Mouse (Mus musculus) frontal cortex, postnatal 10 days (tissue): ENCODE measurements around the gene Cblc.
A peak's percentile ranks its signal among the peaks of the same experiment; 100 is the strongest.

ENCODE experiments used
- DNase-seq, 2 experiments: peaks; one replicate each; pipeline ENCODE4 v3.0.0; 2022; ENCODE audit warnings: low spot score in 2 of 2, mixed read lengths in 1 of 2

The Cblc gene

GRCm38 (mm10) chr7:19796697-19797588 is at the start of gene Cblc:
Gene Cblc, minus strand, starts transcription at chr7:19796809.
- peak in 1 of 2 experiments; percentile 50 for DNase-seq

GRCm38 (mm10) chr7:19844521-19845171 is 48.0 kb upstream of the Cblc start:
- DNase-seq: no peak

GRCm38 (mm10) chr7:19843561-19843960 is 47.0 kb upstream of the Cblc start:
- no peak for DNase-seq

- no peak for DNase-seq
Observed at GRCm38 (mm10) chr7:19842885-19843504, 46.4 kb upstream of the Cblc start.

GRCm38 (mm10) chr7:19841686-19842413 is 45.2 kb upstream of the Cblc start:
- no peak for DNase-seq

- no peak for DNase-seq
Observed at GRCm38 (mm10) chr7:19840936-19841335, 44.3 kb upstream of the Cblc start.

- DNase-seq: no peak
Observed at GRCm38 (mm10) chr7:19840371-19840770, 43.8 kb upstream of the Cblc start.

GRCm38 (mm10) chr7:19836843-19837242 is 40.2 kb upstream of the Cblc start:
- DNase-seq: no peak

GRCm38 (mm10) chr7:19834055-19834454 is 37.4 kb upstream of the Cblc start:
- no peak for DNase-seq

GRCm38 (mm10) chr7:19831837-19832236 is 35.2 kb upstream of the Cblc start:
- DNase-seq: no peak

GRCm38 (mm10) chr7:19830682-19831156 is 34.1 kb upstream of the Cblc start:
- DNase-seq: peak; percentile 28 to 37

GRCm38 (mm10) chr7:19829694-19830093 is 33.1 kb upstream of the Cblc start:
- DNase-seq: no peak

- DNase-seq: no peak
Observed at GRCm38 (mm10) chr7:19826756-19827155, 30.1 kb upstream of the Cblc start.

GRCm38 (mm10) chr7:19824182-19824973 is 27.8 kb upstream of the Cblc start:
- peak in 1 of 2 experiments; percentile 38 for DNase-seq

- DNase-seq: no peak
Observed at GRCm38 (mm10) chr7:19823256-19824181, 26.9 kb upstream of the Cblc start.

- no peak for DNase-seq
Observed at GRCm38 (mm10) chr7:19822604-19823058, 26.0 kb upstream of the Cblc start, which contains the start of gene Bcl3. Gene Bcl3, minus strand, starts transcription at chr7:19822770.

- DNase-seq: no peak
Observed at GRCm38 (mm10) chr7:19822193-19822592, 25.6 kb upstream of the Cblc start.

GRCm38 (mm10) chr7:19821633-19822032 is 25.0 kb upstream of the Cblc start:
- no peak for DNase-seq

GRCm38 (mm10) chr7:19820347-19821048 is 23.9 kb upstream of the Cblc start:
- no peak for DNase-seq
